Mouse (Mus musculus): ENCODE data around the gene Pde10a.

DNA sequence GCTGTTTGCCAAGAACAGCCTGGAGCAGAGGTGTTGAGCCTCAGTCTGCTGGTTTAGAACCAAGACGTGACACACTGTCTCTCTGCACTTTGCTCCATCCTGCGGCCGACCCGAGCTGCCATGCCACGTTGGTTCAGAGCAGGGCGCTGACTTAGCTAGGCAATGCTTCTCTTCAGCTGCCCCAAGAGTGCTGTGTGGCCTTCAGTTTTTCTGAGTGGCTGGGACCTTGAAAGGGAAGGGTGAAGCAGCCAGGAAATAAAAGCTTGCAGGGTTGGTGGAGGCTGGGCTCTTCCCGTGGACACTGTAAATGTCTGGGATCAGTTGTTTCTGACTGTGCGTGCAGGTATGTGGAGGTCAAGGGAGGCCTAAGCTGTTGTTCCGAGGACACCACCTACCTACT, 21.2 kb downstream of the Pde10a start:
- TF ChIP-seq POLR2A (IDR thresholded peaks at IDR 0.05; ENCODE audit: insufficient read depth, low read depth, low read length): no peak
- no peak for TF ChIP-seq CTCF (IDR thresholded peaks at IDR 0.05)
